Mouse (Mus musculus) heart, postnatal 25 days (tissue): ENCODE measurements around the gene H2afv. TPM values are rescaled to one million over a fixed set of nuclear protein-coding genes. Genes with fewer than 3 reads are reported as not detected.
"Not testable (repeated sequence)": the region's sequence is repeated elsewhere in the genome, so short reads cannot be mapped to it uniquely, and the experiment has no call there.

Source experiments
- DNase-seq: peaks from one replicate; pipeline ENCODE4 v3.0.0; 2022; ENCODE audit warnings: low spot score
- intact Hi-C: fragments of 180-260 bp; cut with DNase I; formaldehyde crosslinking; loops from one replicate; pipeline ENCODE4 v1.15.1; 2025
- total RNA-seq, 2 experiments: library from RNA; stranded (reverse); gene quantifications; 2 replicates each; pipeline ENCODE4 v1.2.3; 2021

The H2afv gene
- total RNA-seq, 2 experiments from 2014 or later = 67.7 to 69.4 TPM

GRCm38 (mm10) chr11:6472076-6472475 lies 27.8 kb upstream of the H2afv start:
- intact Hi-C loops = loop anchor here (2.0 kb wide), 1 partner anchor 25 kb away; no protein-coding TSS in a partner anchor

DNA sequence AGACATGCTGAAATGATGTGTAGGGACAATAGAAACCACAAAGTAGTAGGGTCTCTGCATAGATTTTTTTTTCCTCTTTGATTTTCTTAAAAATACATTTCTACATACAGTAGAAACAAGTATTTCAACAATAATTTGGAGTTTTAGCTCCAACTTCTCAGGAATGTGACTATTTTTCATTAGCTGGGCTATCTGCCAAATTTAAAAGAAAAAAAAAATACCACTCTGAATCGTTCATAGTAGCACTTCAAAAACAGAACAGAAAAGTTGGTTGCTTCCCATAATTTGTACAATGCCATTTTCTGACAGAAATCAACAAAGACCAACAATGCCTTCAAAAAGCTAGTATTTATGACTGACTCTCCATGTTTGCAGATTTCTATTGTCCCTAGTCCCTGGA lies 27.2 kb upstream of the H2afv start:
- intact Hi-C loops = no loop called here
- no peak for DNase-seq

More at GRCm38 (mm10) chr11:6472076-6472475, 27.8 kb upstream of the H2afv start:
- no peak for DNase-seq

DNA sequence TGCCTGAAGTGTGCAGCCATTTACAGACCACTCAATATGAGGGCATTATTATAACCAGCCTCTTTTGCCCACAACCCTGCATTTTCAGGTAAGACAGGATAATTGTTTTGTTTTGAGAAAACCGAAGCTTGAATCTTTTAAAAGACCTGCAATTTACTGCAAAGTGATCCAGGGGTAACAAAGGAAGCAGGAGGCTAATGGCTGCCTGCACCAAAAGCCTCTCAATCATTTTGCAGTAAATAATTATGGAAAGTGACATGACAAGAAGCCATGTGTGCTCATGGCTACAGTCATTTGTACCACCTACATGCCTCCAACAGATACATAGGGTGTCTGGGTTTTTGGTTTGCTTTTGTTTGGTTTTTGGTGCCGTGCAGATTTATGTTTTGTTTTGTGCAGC lies 26.8 kb upstream of the H2afv start:
- intact Hi-C loops = no loop called here

GRCm38 (mm10) chr11:6468541-6468940 lies 24.3 kb upstream of the H2afv start:
- no peak for DNase-seq
- intact Hi-C loops = loop anchor here (5.0 kb wide), 1 partner anchor 59 kb away; no protein-coding TSS in a partner anchor

More for the DNA sequence above, 26.8 kb upstream of the H2afv start:
- DNase-seq = no peak

- intact Hi-C loops = loop anchor here (5.0 kb wide), 1 partner anchor 62 kb away; no protein-coding TSS in a partner anchor
Measured at GRCm38 (mm10) chr11:6465122-6465521, 20.9 kb upstream of the H2afv start.

DNA sequence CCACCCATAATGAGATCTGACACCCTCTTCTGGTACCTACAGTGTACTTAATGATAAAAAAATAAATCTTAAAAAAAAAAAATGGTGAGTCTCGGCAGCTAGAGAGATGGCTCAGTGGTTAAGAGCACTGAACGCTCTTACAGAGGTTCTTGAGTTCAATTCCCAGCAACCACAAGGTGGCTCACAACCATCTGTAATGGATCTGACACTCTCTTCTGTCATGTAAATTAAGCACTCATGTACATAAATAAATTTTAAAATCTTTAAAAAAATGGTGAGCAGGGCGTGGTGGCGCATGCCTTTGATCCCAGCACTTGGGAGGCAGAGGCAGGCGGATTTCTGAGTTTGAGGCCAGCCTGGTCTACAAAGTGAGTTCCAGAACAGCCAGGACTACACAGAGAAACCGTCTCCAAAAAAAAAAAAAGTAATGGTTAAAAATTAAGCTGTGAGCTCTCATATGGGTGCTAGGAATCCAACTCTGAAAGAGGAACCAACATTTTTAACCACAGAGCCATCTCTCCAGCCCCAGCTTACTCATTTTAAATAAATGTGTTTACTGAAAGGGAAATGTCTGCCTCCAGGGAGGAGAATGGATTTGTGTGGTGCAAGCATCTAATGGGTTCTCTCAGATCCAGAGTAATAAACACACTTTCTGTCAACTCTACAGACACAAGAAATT lies 19.1 kb upstream of the H2afv start:
- no peak for DNase-seq

More at GRCm38 (mm10) chr11:6465122-6465521, 20.9 kb upstream of the H2afv start:
- no peak for DNase-seq

GRCm38 (mm10) chr11:6456083-6456482 lies 11.8 kb upstream of the H2afv start:
- intact Hi-C loops = no loop called here

More for the DNA sequence above, 19.1 kb upstream of the H2afv start:
- intact Hi-C loops = no loop called here

DNA sequence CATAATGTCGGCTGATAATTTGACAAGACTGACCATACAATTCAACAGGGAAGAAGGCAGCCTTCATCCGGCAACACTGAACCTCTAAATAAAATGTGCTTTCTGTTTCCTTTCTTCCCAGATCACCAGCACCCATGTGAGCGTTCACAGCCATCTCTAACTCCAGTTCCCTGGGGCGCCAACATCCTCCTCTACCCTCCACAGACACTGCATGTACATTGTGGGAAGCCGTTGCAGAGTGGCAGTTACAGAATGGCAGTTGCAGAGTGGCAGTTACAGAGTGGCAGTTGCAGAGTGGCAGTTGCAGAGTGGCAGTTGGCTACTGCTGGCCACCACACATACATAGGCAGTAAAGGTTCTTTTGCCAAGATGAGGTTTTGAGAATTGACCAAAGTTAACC lies 3.9 kb upstream of the H2afv start:
- intact Hi-C loops, DNase-seq: not testable (repeated sequence)

More at GRCm38 (mm10) chr11:6456083-6456482, 11.8 kb upstream of the H2afv start:
- no peak for DNase-seq

- intact Hi-C loops = loop anchor here (2.0 kb wide), 1 partner anchor 25 kb away; no protein-coding TSS in a partner anchor
- no peak for DNase-seq
Measured at GRCm38 (mm10) chr11:6447493-6447892, 3.2 kb upstream of the H2afv start.

GRCm38 (mm10) chr11:6445951-6446350 lies 1.7 kb upstream of the H2afv start:
- no peak for DNase-seq
- intact Hi-C loops = loop anchor here (2.0 kb wide), 1 partner anchor 27 kb away; no protein-coding TSS in a partner anchor

DNA sequence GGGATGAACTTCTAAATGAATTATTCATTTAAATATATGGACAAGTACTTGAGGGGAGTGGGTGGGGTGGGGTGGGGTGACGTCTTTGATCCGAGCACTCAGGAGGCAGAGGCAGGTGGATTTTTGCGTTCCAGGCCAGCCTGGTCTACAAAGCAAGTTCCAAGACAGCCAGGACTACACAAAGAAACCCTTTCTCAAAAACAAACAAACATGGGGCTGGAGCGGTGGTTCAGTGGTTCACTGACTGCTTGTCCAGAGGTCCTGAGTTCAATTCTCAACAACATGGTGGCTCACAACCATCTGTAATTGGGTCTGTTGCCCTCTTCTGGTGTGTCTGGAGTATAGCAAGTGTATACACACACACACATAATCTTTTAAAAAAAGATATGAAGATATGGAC lies 1.2 kb upstream of the H2afv start:
- no peak for DNase-seq
- intact Hi-C loops = no loop called here

- no peak for DNase-seq
- intact Hi-C loops = loop anchor here (2.0 kb wide), 1 partner anchor 27 kb away; no protein-coding TSS in a partner anchor
Measured at GRCm38 (mm10) chr11:6443727-6444076, 541 bp downstream of the H2afv start.

- DNase-seq = no peak
- intact Hi-C loops = loop anchor here (2.0 kb wide), 1 partner anchor 26 kb away; no protein-coding TSS in a partner anchor
Measured at GRCm38 (mm10) chr11:6443102-6443501, 1.1 kb downstream of the H2afv start.

GRCm38 (mm10) chr11:6442566-6442965 lies 1.7 kb downstream of the H2afv start:
- DNase-seq = no peak
- intact Hi-C loops = loop anchor here (2.0 kb wide), 1 partner anchor 26 kb away; no protein-coding TSS in a partner anchor

DNA sequence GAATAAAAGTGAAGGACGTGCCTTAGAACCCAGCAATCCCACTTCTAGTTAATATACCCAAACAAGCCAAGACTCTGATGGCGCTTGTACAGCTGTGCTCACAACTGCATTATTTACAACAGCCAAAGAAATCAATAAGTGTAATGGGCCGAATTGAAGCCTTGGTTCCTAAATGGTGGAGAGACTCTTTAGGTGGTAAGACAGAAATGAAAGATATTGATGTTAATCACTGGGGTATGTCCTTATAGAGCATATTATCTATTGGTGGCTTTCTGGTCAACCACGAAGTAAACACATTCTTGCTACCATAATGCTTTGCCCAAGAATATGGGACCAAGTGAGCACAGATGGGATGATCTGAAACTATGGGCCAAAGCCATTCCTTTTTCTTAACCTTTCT lies 4.1 kb downstream of the H2afv start:
- intact Hi-C loops = no loop called here
- no peak for DNase-seq

DNA sequence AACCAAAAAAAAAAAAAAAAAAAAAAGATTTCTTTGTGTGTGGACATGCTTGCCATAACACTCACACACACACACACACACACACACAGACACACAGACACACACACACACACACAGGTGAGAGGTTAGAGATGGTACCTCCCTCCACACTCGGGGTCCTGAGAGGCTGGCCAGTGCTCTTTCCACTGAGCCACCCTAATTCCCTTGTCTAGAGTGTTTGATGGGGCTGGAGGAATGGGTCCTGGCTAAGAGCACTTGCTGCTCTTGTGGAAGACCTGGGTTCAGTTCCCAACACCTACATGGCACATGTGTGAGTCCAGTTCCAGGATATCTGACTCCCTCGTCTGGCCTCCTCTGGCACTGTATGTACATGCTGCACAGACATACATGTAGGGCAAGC lies 6.6 kb downstream of the H2afv start:
- no peak for DNase-seq
- intact Hi-C loops = no loop called here

- intact Hi-C loops = no loop called here
- no peak for DNase-seq
Measured at GRCm38 (mm10) chr11:6436442-6436841, 7.8 kb downstream of the H2afv start.

DNA sequence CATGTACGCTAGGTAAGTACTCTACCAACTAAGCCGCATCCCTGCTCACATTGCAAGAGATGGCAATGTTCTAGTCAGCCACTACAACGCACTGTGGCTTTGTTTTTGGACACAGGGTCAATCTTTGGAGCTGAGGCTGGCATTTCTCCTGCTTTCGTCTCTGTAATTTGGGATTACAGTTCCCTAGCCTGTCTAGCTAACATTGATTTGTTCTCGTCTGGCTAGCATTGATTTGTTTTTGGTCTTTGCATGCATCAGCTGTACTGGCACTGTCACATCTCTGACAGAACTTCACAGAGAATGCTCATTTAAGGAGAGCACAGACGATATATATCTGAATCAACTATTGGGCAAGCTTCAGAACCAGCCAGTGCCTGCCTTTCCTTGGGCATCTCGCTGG lies 14.1 kb downstream of the H2afv start:
- DNase-seq = no peak
- intact Hi-C loops = no loop called here

DNA sequence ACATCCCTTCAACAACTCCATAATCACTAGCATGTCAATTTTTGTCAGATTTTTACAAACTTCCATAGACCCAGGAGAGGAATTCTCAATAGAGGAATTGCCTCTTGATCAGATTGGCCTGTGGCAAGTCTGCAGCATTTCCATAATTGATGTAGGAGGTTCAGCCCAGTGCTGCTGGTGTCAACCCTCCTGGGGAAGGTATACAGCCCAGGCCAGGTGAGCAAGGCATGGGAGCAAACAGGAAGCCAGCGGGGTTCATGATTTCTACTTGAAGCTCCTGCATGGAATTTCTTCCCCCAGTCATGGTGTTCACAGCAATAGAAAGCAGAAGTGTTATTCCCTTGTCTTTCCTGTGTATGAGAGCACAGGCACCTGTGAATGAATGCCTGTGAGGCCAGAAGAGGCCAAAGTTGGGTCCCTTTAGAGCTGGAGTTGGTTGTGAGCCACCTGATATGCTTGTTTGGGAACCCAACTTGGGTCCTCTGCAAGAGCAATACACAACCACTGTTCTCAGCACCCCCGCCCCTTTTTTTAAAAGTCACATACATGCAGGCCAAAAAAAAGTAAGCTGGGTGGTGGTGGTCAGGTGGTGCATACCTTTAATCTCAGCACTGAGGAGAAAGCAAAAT lies 23.4 kb downstream of the H2afv start:
- no peak for DNase-seq
- intact Hi-C loops = no loop called here

DNA sequence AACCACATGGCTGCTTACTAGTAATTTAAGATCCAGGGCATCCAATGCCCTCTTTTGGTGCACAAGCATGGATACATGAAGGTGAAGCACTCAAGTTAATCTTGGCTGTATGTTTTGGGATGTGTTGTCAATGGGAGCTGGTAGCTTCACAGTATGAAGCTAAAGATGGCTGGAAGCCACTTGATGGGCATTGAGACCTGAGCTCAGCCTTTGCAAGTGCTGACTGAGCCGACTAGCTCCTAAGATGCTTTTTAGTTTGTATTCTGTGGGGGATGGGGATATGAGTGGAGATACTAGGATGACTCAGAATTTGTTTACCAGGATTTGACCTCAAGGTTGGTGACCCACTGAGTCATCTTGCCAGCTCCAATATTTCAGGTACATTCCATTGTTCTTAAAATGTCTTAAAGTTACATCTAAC lies 23.9 kb downstream of the H2afv start:
- DNase-seq = no peak
- intact Hi-C loops = no loop called here

DNA sequence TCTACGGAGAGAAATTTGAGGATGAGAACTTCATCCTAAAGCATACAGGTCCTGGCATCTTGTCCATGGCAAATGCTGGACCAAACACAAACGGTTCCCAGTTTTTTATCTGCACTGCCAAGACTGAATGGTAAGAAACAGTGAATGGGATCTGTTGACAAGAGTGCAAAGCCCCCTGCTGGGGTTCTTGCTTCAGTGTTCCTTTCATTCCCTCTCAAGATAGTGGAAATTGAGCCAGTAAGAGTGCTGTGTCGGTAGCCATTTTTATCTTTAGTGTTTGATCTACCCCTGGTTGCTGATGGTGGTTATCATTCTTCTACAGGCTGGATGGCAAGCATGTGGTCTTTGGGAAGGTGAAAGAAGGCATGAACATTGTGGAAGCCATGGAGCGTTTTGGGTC lies 25.1 kb downstream of the H2afv start:
- intact Hi-C loops, DNase-seq: not testable (repeated sequence)
